Mouse (Mus musculus): ENCODE measurements at regions not wholly inside any gene's neighbourhood (a gene's known extent, or its start where the extent isn't known, plus 50 kb on each side); places are given as distances from the start of the nearest gene placed in this dataset.

DNA sequence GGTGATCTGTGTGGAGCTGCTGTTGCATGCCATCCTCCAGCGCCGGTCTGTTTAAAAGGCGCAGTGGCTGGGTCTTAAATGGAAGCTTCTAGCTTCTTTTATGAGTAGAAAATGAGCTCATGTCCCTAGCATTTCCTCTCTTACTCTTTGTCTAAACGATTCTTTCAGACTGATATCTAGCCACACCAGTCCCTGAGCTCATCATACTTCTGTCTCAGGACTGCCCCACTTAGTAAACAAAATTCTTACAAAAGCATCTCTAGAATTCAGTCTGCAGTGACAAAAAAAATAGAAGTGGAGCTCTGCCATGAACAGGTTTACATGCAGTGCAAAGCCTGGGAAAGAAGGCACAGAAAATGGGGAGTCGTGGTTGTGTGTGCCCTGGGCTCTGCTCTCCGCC lies 150.2 kb upstream of the Ccn2 start:
- ATAC-seq (replicated peaks; ENCODE audit: insufficient number of reproducible peaks, insufficient read depth, low FRiP score, low read depth): no peak
- H3K27ac ChIP-seq: peak overlapping the region; percentile 72
- no peaks in the 10 kb centered on the region for H3K27me3 ChIP-seq
- H3K9me3 ChIP-seq (replicated peaks): no peaks in the 10 kb centered on the region
- no peak overlapping the region for H3K9ac ChIP-seq
- no peaks in the 10 kb centered on the region for H3K36me3 ChIP-seq
- 63% methylated on average over 6 of the region's 6 CpGs for WGBS
- H3K4me3 ChIP-seq: no peak overlapping the region
- peaks cover 42% of the 10 kb centered on the region for H3K4me1 ChIP-seq (replicated peaks)
- no peak overlapping the region for H3K4me2 ChIP-seq

GRCm38 (mm10) chr10:24446168-24446567 lies 149.1 kb upstream of the Ccn2 start:
- peak overlapping the region; percentile 23; the same call in 1 of the 2 replicates for H3K4me2 ChIP-seq
- WGBS: 29% methylated on average over 8 of the region's 8 CpGs

DNA sequence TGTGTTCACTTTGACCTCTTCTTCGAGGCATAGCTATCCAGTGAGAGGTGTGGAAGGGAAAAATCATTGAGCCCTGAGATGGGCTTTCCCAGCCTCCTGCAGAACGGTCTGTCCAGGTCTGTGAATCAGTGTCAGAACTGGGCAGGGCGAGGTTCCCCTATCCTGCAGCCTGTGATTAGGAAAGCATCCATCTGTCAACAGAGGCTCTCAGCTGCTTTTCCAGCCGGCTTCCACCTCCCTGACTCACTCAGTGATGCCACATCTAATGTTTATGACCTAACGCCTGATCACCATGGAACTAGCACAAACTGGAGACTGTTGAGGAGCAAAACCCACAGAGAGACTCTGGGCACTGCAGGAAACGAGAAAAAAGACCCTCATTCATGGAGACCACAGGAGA lies 148.1 kb upstream of the Ccn2 start:
- peak overlapping the region; percentile 72 for H3K27ac ChIP-seq
- no peak; the same call in 1 of the 2 replicates for ATAC-seq (replicated peaks; ENCODE audit: insufficient number of reproducible peaks, insufficient read depth, low FRiP score, low read depth)
- no peak overlapping the region for H3K4me3 ChIP-seq
- peaks cover 42% of the 10 kb centered on the region for H3K4me1 ChIP-seq (replicated peaks)
- no peaks in the 10 kb centered on the region for H3K36me3 ChIP-seq
- H3K9ac ChIP-seq: no peak overlapping the region
- WGBS: 31% methylated on average over 6 of the region's 6 CpGs
- no peaks in the 10 kb centered on the region for H3K27me3 ChIP-seq
- no peak overlapping the region for H3K4me2 ChIP-seq
- no peaks in the 10 kb centered on the region for H3K9me3 ChIP-seq (replicated peaks)

More at GRCm38 (mm10) chr10:24446168-24446567, 149.1 kb upstream of the Ccn2 start:
- peaks cover 42% of the 10 kb centered on the region for H3K4me1 ChIP-seq (replicated peaks)
- H3K9me3 ChIP-seq (replicated peaks): no peaks in the 10 kb centered on the region
- no peaks in the 10 kb centered on the region for H3K27me3 ChIP-seq
- ATAC-seq (replicated peaks; ENCODE audit: insufficient number of reproducible peaks, insufficient read depth, low FRiP score, low read depth): peak; percentile 64
- H3K9ac ChIP-seq: no peak overlapping the region
- no peak overlapping the region for H3K4me3 ChIP-seq
- peak overlapping the region; percentile 72 for H3K27ac ChIP-seq
- H3K36me3 ChIP-seq: no peaks in the 10 kb centered on the region

DNA sequence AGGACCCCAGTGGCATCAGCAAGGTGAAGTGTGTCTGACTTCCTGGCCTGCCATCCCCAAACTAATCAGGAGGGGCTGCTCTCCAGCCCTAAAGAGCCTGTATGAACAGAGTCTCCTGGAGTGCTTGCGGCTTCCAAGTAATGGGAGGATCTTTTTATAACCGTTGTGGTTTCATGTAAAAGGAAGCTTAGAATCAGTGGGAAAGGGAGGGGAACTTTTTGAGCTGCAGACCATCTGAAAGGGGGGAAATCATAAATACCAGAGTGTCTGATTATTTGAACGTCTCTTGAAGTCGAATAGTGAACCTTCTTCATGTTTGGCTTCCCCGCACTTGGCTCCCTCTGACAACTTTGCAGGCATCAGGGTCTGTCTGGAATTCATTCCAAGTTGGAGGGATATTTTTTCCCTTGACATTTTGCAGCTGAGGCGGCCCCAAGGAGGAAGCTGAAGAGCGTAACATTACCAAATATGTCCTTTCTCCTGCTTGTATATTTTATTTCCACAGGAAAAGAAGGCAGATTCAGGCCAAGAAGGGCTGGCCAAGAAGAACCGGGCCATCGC lies 147.2 kb upstream of the Ccn2 start:
- Histone ChIP-seq H3K9me3 (replicated peaks) (no peaks in the 10 kb centered on the region), H3K4me2 (no peak overlapping the region)

DNA sequence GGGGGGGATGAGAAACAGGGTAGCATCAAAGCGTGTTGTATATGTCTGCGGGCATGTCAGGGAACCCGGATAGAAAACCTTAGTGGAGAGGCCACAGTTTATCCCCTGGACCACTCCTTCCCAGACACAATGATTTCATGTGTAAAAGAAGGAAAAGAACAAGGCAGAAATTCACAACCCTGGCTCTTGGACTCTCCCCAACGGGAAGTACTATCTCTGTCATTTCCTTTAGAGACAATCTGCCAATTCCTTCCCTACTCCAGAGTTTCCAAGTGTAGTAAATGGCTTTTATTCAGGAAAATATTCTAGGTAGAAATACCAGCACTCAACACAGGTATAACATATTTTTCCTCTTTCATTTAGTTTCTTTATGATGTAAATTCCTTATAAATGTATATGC lies 141.7 kb upstream of the Ccn2 start:
- WGBS: 53% methylated on average over 4 of the region's 4 CpGs
- peak; percentile 43; the same call in 1 of the 2 replicates for ATAC-seq (replicated peaks; ENCODE audit: insufficient number of reproducible peaks, insufficient read depth, low FRiP score, low read depth)
- Histone ChIP-seq H3K36me3 (no peaks in the 10 kb centered on the region), H3K27ac (peak overlapping the region; percentile 40; the same call in 1 of the 2 replicates), H3K4me1 (replicated peaks) (peaks cover 6% of the 10 kb centered on the region), H3K9me3 (replicated peaks) (no peaks in the 10 kb centered on the region), H3K27me3 (no peaks in the 10 kb centered on the region), H3K9ac (no peak overlapping the region), H3K4me3 (no peak overlapping the region), H3K4me2 (no peak overlapping the region)

More for the DNA sequence above, 147.2 kb upstream of the Ccn2 start:
- Histone ChIP-seq H3K9ac (no peak overlapping the region), H3K4me3 (no peak overlapping the region), H3K27ac (peak overlapping the region; percentile 72), H3K27me3 (no peaks in the 10 kb centered on the region), H3K4me1 (replicated peaks) (peaks cover 42% of the 10 kb centered on the region), H3K36me3 (no peaks in the 10 kb centered on the region)
- ATAC-seq (replicated peaks; ENCODE audit: insufficient number of reproducible peaks, insufficient read depth, low FRiP score, low read depth): 0 out of 2 replicates have a peak, but pooled peaks have one; percentile 18
- 42% methylated on average over 9 of the region's 9 CpGs for WGBS

DNA sequence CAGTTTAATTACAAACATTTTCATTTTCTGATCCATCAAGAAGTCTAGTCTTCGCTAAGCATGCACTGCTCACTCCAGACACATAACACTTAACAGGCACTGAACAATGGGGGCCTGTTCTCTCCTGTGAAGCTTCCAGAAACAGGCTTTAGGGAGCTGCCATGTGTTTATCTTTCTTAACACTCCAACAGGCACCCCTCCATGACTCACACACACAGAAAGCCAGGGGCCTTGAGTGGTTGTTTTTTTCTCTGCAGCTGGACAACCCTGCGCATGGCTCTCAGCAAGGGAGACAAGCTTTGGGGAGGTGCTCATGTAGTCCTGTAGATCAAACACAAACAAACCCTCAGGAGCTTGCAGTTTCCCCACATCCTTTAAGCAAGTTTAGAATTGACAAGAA lies 136.6 kb upstream of the Ccn2 start:
- WGBS: 36% methylated on average over 2 of the region's 2 CpGs
- peaks cover 9% of the 10 kb centered on the region for H3K4me1 ChIP-seq (replicated peaks)
- peak overlapping the region; percentile 53 for H3K27ac ChIP-seq
- no peaks in the 10 kb centered on the region for H3K9me3 ChIP-seq (replicated peaks)
- peak; percentile 69; the same call in 1 of the 2 replicates for ATAC-seq (replicated peaks; ENCODE audit: insufficient number of reproducible peaks, insufficient read depth, low FRiP score, low read depth)
- H3K9ac ChIP-seq: no peak overlapping the region
- no peak overlapping the region for H3K4me3 ChIP-seq
- H3K36me3 ChIP-seq: no peaks in the 10 kb centered on the region
- no peak overlapping the region for H3K4me2 ChIP-seq
- no peaks in the 10 kb centered on the region for H3K27me3 ChIP-seq

DNA sequence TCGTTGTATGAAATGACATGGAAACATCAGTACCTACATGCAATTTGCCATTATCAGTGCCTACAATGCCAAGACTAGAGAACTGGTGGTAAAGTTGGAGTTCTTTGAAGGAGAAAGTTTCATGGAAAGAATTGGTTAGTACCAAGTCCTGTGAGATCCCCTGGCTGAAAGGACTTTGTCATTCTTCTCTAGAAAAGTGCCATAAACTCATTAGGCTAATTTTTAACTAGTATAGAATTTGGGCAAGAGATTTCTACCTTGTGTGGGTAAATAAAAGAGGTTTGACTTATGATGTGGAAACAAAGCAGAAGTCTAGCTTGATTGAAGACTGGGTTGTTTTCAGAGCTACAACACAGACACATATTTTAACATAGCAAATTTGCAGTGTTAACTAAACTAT lies 131.4 kb upstream of the Ccn2 start:
- WGBS: 91% methylated on average over 1 of the region's 1 CpGs
- H3K4me1 ChIP-seq (replicated peaks): peaks cover under 1% of the 10 kb centered on the region
- no peak overlapping the region for H3K9ac ChIP-seq
- H3K36me3 ChIP-seq: no peaks in the 10 kb centered on the region
- H3K27ac ChIP-seq: no peak overlapping the region
- ATAC-seq (replicated peaks; ENCODE audit: insufficient number of reproducible peaks, insufficient read depth, low FRiP score, low read depth): no peak
- H3K4me3 ChIP-seq: no peak overlapping the region
- H3K4me2 ChIP-seq: no peak overlapping the region
- no peaks in the 10 kb centered on the region for H3K27me3 ChIP-seq
- no peaks in the 10 kb centered on the region for H3K9me3 ChIP-seq (replicated peaks)

- no peak overlapping the region for H3K9ac ChIP-seq
- no peaks in the 10 kb centered on the region for H3K9me3 ChIP-seq (replicated peaks)
- no peaks in the 10 kb centered on the region for H3K27me3 ChIP-seq
- H3K36me3 ChIP-seq: no peaks in the 10 kb centered on the region
- 78% methylated on average over 3 of the region's 3 CpGs for WGBS
- ATAC-seq (replicated peaks; ENCODE audit: insufficient number of reproducible peaks, insufficient read depth, low FRiP score, low read depth): no peak
- H3K4me3 ChIP-seq: no peak overlapping the region
- no peaks in the 10 kb centered on the region for H3K4me1 ChIP-seq (replicated peaks)
- H3K4me2 ChIP-seq: no peak overlapping the region
- H3K27ac ChIP-seq: no peak overlapping the region
Observed at GRCm38 (mm10) chr10:24464377-24464776, 130.9 kb upstream of the Ccn2 start.

GRCm38 (mm10) chr10:24469741-24470140 lies 125.5 kb upstream of the Ccn2 start:
- Histone ChIP-seq H3K9ac (no peak overlapping the region), H3K36me3 (no peaks in the 10 kb centered on the region), H3K4me1 (replicated peaks) (no peaks in the 10 kb centered on the region), H3K9me3 (replicated peaks) (no peaks in the 10 kb centered on the region), H3K27me3 (no peaks in the 10 kb centered on the region), H3K4me3 (no peak overlapping the region), H3K4me2 (no peak overlapping the region), H3K27ac (no peak overlapping the region)
- WGBS: 81% methylated on average over 1 of the region's 1 CpGs
- ATAC-seq (replicated peaks; ENCODE audit: insufficient number of reproducible peaks, insufficient read depth, low FRiP score, low read depth): no peak

DNA sequence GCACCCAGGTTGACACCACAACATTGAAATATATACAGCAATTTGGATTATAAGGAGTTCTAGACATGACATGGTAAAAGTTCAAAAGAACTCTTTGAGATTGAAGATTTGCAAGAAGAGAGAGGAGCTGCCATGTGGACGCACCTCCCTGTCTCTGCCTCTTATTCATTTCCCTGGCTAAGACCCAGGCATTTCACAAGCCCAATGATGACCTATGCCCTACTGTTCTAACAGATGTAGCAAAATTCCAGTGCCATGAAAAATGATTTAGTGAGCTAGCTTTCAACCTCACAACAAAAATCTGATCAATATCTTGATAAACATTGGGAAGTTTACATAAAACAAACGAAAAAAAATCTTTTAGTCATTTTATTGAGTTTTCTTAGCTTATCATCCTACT lies 123.7 kb upstream of the Ccn2 start:
- ATAC-seq (replicated peaks; ENCODE audit: insufficient number of reproducible peaks, insufficient read depth, low FRiP score, low read depth): no peak
- no peaks in the 10 kb centered on the region for H3K36me3 ChIP-seq
- no peaks in the 10 kb centered on the region for H3K9me3 ChIP-seq (replicated peaks)
- no peak overlapping the region for H3K4me3 ChIP-seq
- H3K9ac ChIP-seq: no peak overlapping the region
- no peak overlapping the region for H3K4me2 ChIP-seq
- H3K27ac ChIP-seq: no peak overlapping the region
- H3K4me1 ChIP-seq (replicated peaks): no peaks in the 10 kb centered on the region
- 76% methylated on average over 2 of the region's 2 CpGs for WGBS
- H3K27me3 ChIP-seq: no peaks in the 10 kb centered on the region

GRCm38 (mm10) chr10:24476288-24476687 lies 119.0 kb upstream of the Ccn2 start:
- H3K36me3 ChIP-seq: no peaks in the 10 kb centered on the region
- H3K27ac ChIP-seq: no peak overlapping the region
- no peak for ATAC-seq (replicated peaks; ENCODE audit: insufficient number of reproducible peaks, insufficient read depth, low FRiP score, low read depth)

GRCm38 (mm10) chr10:24478535-24478934 lies 116.7 kb upstream of the Ccn2 start:
- Histone ChIP-seq H3K4me1 (replicated peaks) (peaks cover 16% of the 10 kb centered on the region), H3K4me2 (peak overlapping the region; percentile 35), H3K36me3 (no peaks in the 10 kb centered on the region), H3K9ac (no peak overlapping the region), H3K27ac (peak overlapping the region; percentile 91), H3K9me3 (replicated peaks) (no peaks in the 10 kb centered on the region), H3K4me3 (no peak overlapping the region), H3K27me3 (no peaks in the 10 kb centered on the region)
- no peak for ATAC-seq (replicated peaks; ENCODE audit: insufficient number of reproducible peaks, insufficient read depth, low FRiP score, low read depth)
- 92% methylated on average over 2 of the region's 2 CpGs for WGBS

More at GRCm38 (mm10) chr10:24476288-24476687, 119.0 kb upstream of the Ccn2 start:
- Histone ChIP-seq H3K9ac (no peak overlapping the region), H3K4me1 (replicated peaks) (peaks cover 13% of the 10 kb centered on the region), H3K9me3 (replicated peaks) (no peaks in the 10 kb centered on the region), H3K4me2 (no peak overlapping the region), H3K4me3 (no peak overlapping the region), H3K27me3 (no peaks in the 10 kb centered on the region)

All from heart, embryonic 15.5 days (tissue).